Mouse (Mus musculus) spleen, embryonic (tissue): ENCODE measurements around the gene Adam10.

Experiments
- CTCF ChIA-PET: fragments of 350-600 bp; sonication (Branson Sonifier 250); formaldehyde crosslinking; loops from one replicate; lab custom pipeline; 2022; lab: Charles Lee

Gene Adam10

GRCm38 (mm10) chr9:70760974-70761373 is 82.2 kb downstream of the Adam10 start:
- CTCF ChIA-PET = interaction anchor here (0.6 kb wide), 1 partner anchor 105 kb away, joined by 3 read pairs; no protein-coding TSS in a partner anchor

GRCm38 (mm10) chr9:70775517-70775916 is 96.7 kb downstream of the Adam10 start:
- CTCF ChIA-PET = no interaction called here

GRCm38 (mm10) chr9:70782191-70782590 is 103.4 kb downstream of the Adam10 start:
- CTCF ChIA-PET = no interaction called here

GRCm38 (mm10) chr9:70788705-70789104 is 109.9 kb downstream of the Adam10 start:
- CTCF ChIA-PET = no interaction called here

- CTCF ChIA-PET = interaction anchor here (0.5 kb wide), 1 partner anchor 9 kb away, joined by 3 read pairs; no protein-coding TSS in a partner anchor
Measured at GRCm38 (mm10) chr9:70790621-70791020, 111.8 kb downstream of the Adam10 start.

GRCm38 (mm10) chr9:70794643-70795438 is 116.0 kb downstream of the Adam10 start:
- CTCF ChIA-PET = interaction anchor here (0.9 kb wide), 1 partner anchor 9 kb away, joined by 3 read pairs; no protein-coding TSS in a partner anchor

- CTCF ChIA-PET = interaction anchor here (0.9 kb wide), 1 partner anchor 9 kb away, joined by 3 read pairs; no protein-coding TSS in a partner anchor
Measured at GRCm38 (mm10) chr9:70795439-70795757, 116.6 kb downstream of the Adam10 start.

GRCm38 (mm10) chr9:70800588-70801315 is 122.0 kb downstream of the Adam10 start:
- CTCF ChIA-PET = no interaction called here

- CTCF ChIA-PET = no interaction called here
Measured at GRCm38 (mm10) chr9:70801761-70802160, 123.0 kb downstream of the Adam10 start.

- CTCF ChIA-PET = no interaction called here
Measured at GRCm38 (mm10) chr9:70802816-70803215, 124.0 kb downstream of the Adam10 start.

- CTCF ChIA-PET = no interaction called here
Measured at GRCm38 (mm10) chr9:70806069-70806468, 127.3 kb downstream of the Adam10 start.

GRCm38 (mm10) chr9:70807714-70808113 is 128.9 kb downstream of the Adam10 start:
- CTCF ChIA-PET = no interaction called here

GRCm38 (mm10) chr9:70812551-70812950 is 133.8 kb downstream of the Adam10 start:
- CTCF ChIA-PET = no interaction called here

GRCm38 (mm10) chr9:70816701-70817305 is 138.0 kb downstream of the Adam10 start:
- CTCF ChIA-PET = interaction anchor here (0.7 kb wide), 1 partner anchor 29 kb away, joined by 3 read pairs; no protein-coding TSS in a partner anchor

- CTCF ChIA-PET = interaction anchor here (0.7 kb wide), 1 partner anchor 29 kb away, joined by 3 read pairs; no protein-coding TSS in a partner anchor
Measured at GRCm38 (mm10) chr9:70817396-70817795, 138.6 kb downstream of the Adam10 start.

GRCm38 (mm10) chr9:70818739-70819138 is 139.9 kb downstream of the Adam10 start:
- CTCF ChIA-PET = interaction anchor here (0.6 kb wide), 1 partner anchor 136 kb away, joined by 6 read pairs; no protein-coding TSS in a partner anchor

- CTCF ChIA-PET = no interaction called here
Measured at GRCm38 (mm10) chr9:70824103-70824502, 145.3 kb downstream of the Adam10 start.

- CTCF ChIA-PET = no interaction called here
Measured at GRCm38 (mm10) chr9:70827911-70828310, 149.1 kb downstream of the Adam10 start.
